Mouse (Mus musculus) lung, embryonic 16.5 days (tissue): ENCODE data around the gene Ihh. TPM values are rescaled to one million over a fixed set of nuclear protein-coding genes. Genes with fewer than 3 reads are reported as not detected.
A peak's percentile ranks its signal among the peaks of the same experiment; 100 is the strongest.

ENCODE experiments used
- ATAC-seq: fragments of 200-750 bp; cut with Nextera tagmentation; 2 replicates; pipeline ENCODE4 v1.8.0; 2017; ENCODE audit warnings: low read depth, mild to moderate bottlenecking, moderate library complexity
- H3K27ac ChIP-seq: fragments of 300-500 bp; sonication (generic); 2 replicates; pipeline ENCODE4 v1.5.1; 2014; ENCODE audit warnings: mild to moderate bottlenecking, control low read depth, low read length
- H3K27me3 ChIP-seq: fragments of 300-500 bp; sonication (generic); 2 replicates; pipeline ENCODE4 v1.6.1; 2014; ENCODE audit warnings: low read depth, low read length, mixed read lengths; ENCODE audit not compliant: control insufficient read depth, insufficient read depth
- H3K36me3 ChIP-seq: fragments of 300-500 bp; sonication (generic); 2 replicates; pipeline ENCODE4 v1.6.1; 2014; ENCODE audit warnings: low read length; ENCODE audit not compliant: control insufficient read depth, insufficient read depth
- H3K4me1 ChIP-seq: fragments of 300-500 bp; sonication (generic); replicated peaks from 2 replicates; pipeline ENCODE4 v1.6.1; 2014; ENCODE audit warnings: low read length, mixed read lengths; ENCODE audit not compliant: control insufficient read depth, insufficient read depth
- H3K4me2 ChIP-seq: fragments of 300-500 bp; sonication (generic); 2 replicates; pipeline ENCODE4 v1.6.1; 2014; ENCODE audit warnings: low read depth, low read length, control low read depth
- H3K4me3 ChIP-seq: fragments of 300-500 bp; sonication (generic); 2 replicates; pipeline ENCODE4 v1.5.1; 2014; ENCODE audit warnings: mild to moderate bottlenecking, low read length, control low read depth
- H3K9ac ChIP-seq: fragments of 300-500 bp; sonication (generic); 2 replicates; pipeline ENCODE4 v1.6.1; 2014; ENCODE audit warnings: low read length, control low read depth
- H3K9me3 ChIP-seq: fragments of 300-500 bp; sonication (generic); 2 replicates; pipeline ENCODE4 v1.6.1; 2016; ENCODE audit warnings: low read length; ENCODE audit not compliant: control insufficient read depth
- WGBS: fragments of 180-500 bp; shearing (Covaris S2); extraction: QIAGEN DNeasy Blood & Tissue Kit; methylation state at CpG from one replicate; pipeline ENCODE4 v1.1.7; 2014; 5-methylcytosine and 5-hydroxymethylcytosine counted together
- polyA plus RNA-seq: library from polyadenylated mRNA; unstranded; fragments of >200 nt; fragmentation: Nextera tagmentation; extraction: Ambion mirVana; gene quantifications from 2 replicates; pipeline ENCODE4 v1.2.1, GENCODE M21; 2015

The Ihh gene
- polyA plus RNA-seq, 1 experiment from 2014 or later = 0.18 TPM

- Histone ChIP-seq H3K9ac (no peak overlapping the region), H3K9me3 (no peaks in the 10 kb centered on the region), H3K4me2 (no peak overlapping the region), H3K27ac (no peak overlapping the region), H3K4me1 (peaks cover 16% of the 10 kb centered on the region), H3K4me3 (peak overlapping the region; percentile 0; the same call in 1 of the 2 replicates), H3K36me3 (no peaks in the 10 kb centered on the region), H3K27me3 (peaks cover 78% of the 10 kb centered on the region)
- 0 out of 2 replicates have a peak, but pooled peaks have one; percentile 30 for ATAC-seq
- under 1% methylated on average over 24 of the region's 24 CpGs for WGBS
Measured at GRCm38 (mm10) chr1:74949666-74950050, 1.8 kb downstream of the Ihh start.

- Histone ChIP-seq H3K27me3 (peaks cover 77% of the 10 kb centered on the region), H3K36me3 (no peaks in the 10 kb centered on the region), H3K4me2 (no peak overlapping the region), H3K4me3 (peak overlapping the region; percentile 0; the same call in 1 of the 2 replicates), H3K9ac (no peak overlapping the region), H3K9me3 (no peaks in the 10 kb centered on the region), H3K4me1 (peaks cover 16% of the 10 kb centered on the region), H3K27ac (no peak overlapping the region)
- ATAC-seq = peak; percentile 64; the same call in 1 of the 2 replicates
- 3% methylated on average over 20 of the region's 20 CpGs for WGBS
Measured at GRCm38 (mm10) chr1:74948784-74949665, 2.4 kb downstream of the Ihh start.

- Histone ChIP-seq H3K9me3 (no peaks in the 10 kb centered on the region), H3K4me2 (peak overlapping the region; percentile 56), H3K36me3 (no peaks in the 10 kb centered on the region), H3K27ac (no peak overlapping the region), H3K9ac (no peak overlapping the region), H3K4me1 (peaks cover 16% of the 10 kb centered on the region), H3K4me3 (peak overlapping the region; percentile 37), H3K27me3 (peaks cover 68% of the 10 kb centered on the region)
- WGBS = 3% methylated on average over 41 of the region's 41 CpGs
- ATAC-seq = no peak
Measured at GRCm38 (mm10) chr1:74947986-74948670, 3.3 kb downstream of the Ihh start.

- H3K4me2 ChIP-seq = no peak overlapping the region
- no peaks in the 10 kb centered on the region for H3K9me3 ChIP-seq
- no peak overlapping the region for H3K4me3 ChIP-seq
- H3K36me3 ChIP-seq = no peaks in the 10 kb centered on the region
- WGBS = 36% methylated on average over 12 of the region's 12 CpGs
- ATAC-seq = 0 out of 2 replicates have a peak, but pooled peaks have one; percentile 26
- H3K27me3 ChIP-seq = peaks cover 7% of the 10 kb centered on the region; the same call in 1 of the 2 replicates
- no peak overlapping the region for H3K9ac ChIP-seq
- H3K27ac ChIP-seq = no peak overlapping the region
- H3K4me1 ChIP-seq = no peaks in the 10 kb centered on the region
Measured at GRCm38 (mm10) chr1:74941651-74942360, 9.7 kb downstream of the Ihh start.

GRCm38 (mm10) chr1:74939762-74940161 lies 11.7 kb downstream of the Ihh start:
- 2% methylated on average over 3 of the region's 3 CpGs for WGBS
- H3K27me3 ChIP-seq = peaks cover 1% of the 10 kb centered on the region

GRCm38 (mm10) chr1:74936221-74936830 lies 15.1 kb downstream of the Ihh start:
- Histone ChIP-seq H3K27ac (no peak overlapping the region), H3K4me2 (no peak overlapping the region), H3K9ac (no peak overlapping the region), H3K27me3 (peaks cover 4% of the 10 kb centered on the region), H3K36me3 (no peaks in the 10 kb centered on the region), H3K4me3 (no peak overlapping the region), H3K9me3 (no peaks in the 10 kb centered on the region), H3K4me1 (no peaks in the 10 kb centered on the region)
- WGBS = 46% methylated on average over 12 of the region's 12 CpGs
- no peak for ATAC-seq

More at GRCm38 (mm10) chr1:74939762-74940161, 11.7 kb downstream of the Ihh start:
- no peaks in the 10 kb centered on the region for H3K36me3 ChIP-seq
- H3K4me2 ChIP-seq = no peak overlapping the region
- no peak overlapping the region for H3K9ac ChIP-seq
- H3K4me3 ChIP-seq = no peak overlapping the region
- no peaks in the 10 kb centered on the region for H3K9me3 ChIP-seq
- no peak overlapping the region for H3K27ac ChIP-seq
- no peak for ATAC-seq
- H3K4me1 ChIP-seq = no peaks in the 10 kb centered on the region

GRCm38 (mm10) chr1:74935402-74935801 lies 16.1 kb downstream of the Ihh start, which contains the start of gene Cfap65:
TSS of gene Cfap65 (minus strand) at chr1:74935599.
- peak within 1 kb of the TSS; percentile 32 for H3K4me2 ChIP-seq
- 2% methylated on average over 18 of the region's 18 CpGs for whole genome bisulfite sequencing
- H3K36me3 ChIP-seq = no peaks in the 10 kb centered on the region
- 0 out of 2 replicates have a peak within 1 kb of the TSS, but pooled peaks have one; percentile 21 for H3K4me3 ChIP-seq
- H3K27ac ChIP-seq = no peak within 1 kb of the TSS
- no peak for ATAC-seq
- peaks cover 4% of the 10 kb centered on the region for H3K27me3 ChIP-seq
- H3K9me3 ChIP-seq = no peaks in the 10 kb centered on the region
- H3K4me1 ChIP-seq = no peaks in the 10 kb centered on the region
- no peak within 1 kb of the TSS for H3K9ac ChIP-seq

- no peaks in the 10 kb centered on the region for H3K4me1 ChIP-seq
- no peaks in the 10 kb centered on the region for H3K9me3 ChIP-seq
- H3K9ac ChIP-seq = no peak overlapping the region
- no peak overlapping the region for H3K27ac ChIP-seq
- H3K36me3 ChIP-seq = no peaks in the 10 kb centered on the region
- ATAC-seq = no peak
- no peak overlapping the region for H3K4me2 ChIP-seq
- H3K27me3 ChIP-seq = no peaks in the 10 kb centered on the region
- WGBS = 74% methylated on average over 9 of the region's 9 CpGs
- H3K4me3 ChIP-seq = no peak overlapping the region
Measured at GRCm38 (mm10) chr1:74927621-74928296, 23.7 kb downstream of the Ihh start.
